Mouse (Mus musculus) embryonic stem cell, embryonic (primary cell): Measurements from ENCODE around the gene Skap1.

ENCODE experiments used
- CTCF ChIA-PET, 4 experiments: fragments of 300-600 bp in 2 of 4; fragments of 350-600 bp in 2 of 4; sonication (Branson Sonifier 250); formaldehyde crosslinking; loops; one replicate each; lab custom pipeline; 2022; ENCODE audit warnings: inconsistent platforms in 2 of 4; lab: Charles Lee
- POLR2A ChIA-PET, 4 experiments: fragments of 300-600 bp in 2 of 4; fragments of 350-600 bp in 2 of 4; sonication (Branson Sonifier 250); formaldehyde crosslinking; loops; one replicate each; lab custom pipeline; 2022; ENCODE audit warnings: antibody characterized with exemption in 4 of 4, inconsistent platforms in 1 of 4; lab: Charles Lee

Skap1 gene

GRCm38 (mm10) chr11:96589828-96590227, 125.4 kb downstream of the Skap1 start:
- ChIA-PET CTCF (interaction anchor here in 2 of 4 experiments (0.7 kb wide), 2 partner anchors 55 to 63 kb away, joined by 3 to 6 read pairs; no protein-coding TSS in a partner anchor), POLR2A (interaction anchor here in 1 of 4 experiments (0.7 kb wide), 1 partner anchor 12 kb away, joined by 3 read pairs; no protein-coding TSS in a partner anchor)

- CTCF ChIA-PET = interaction anchor here in 3 of 4 experiments (0.5 to 1.9 kb wide), 6 partner anchors 25 to 382 kb away, joined by 3 to 7 read pairs (median 6); no protein-coding TSS in a partner anchor
- POLR2A ChIA-PET = interaction anchor here in 1 of 4 experiments (0.6 kb wide), 1 partner anchor 92 kb away, joined by 4 read pairs; no protein-coding TSS in a partner anchor
Measured at GRCm38 (mm10) chr11:96595890-96596289, 131.5 kb downstream of the Skap1 start.

GRCm38 (mm10) chr11:96596301-96596700, 131.9 kb downstream of the Skap1 start:
- ChIA-PET CTCF (interaction anchor here in 2 of 4 experiments (0.6 to 1.9 kb wide), 6 partner anchors 25 to 381 kb away, joined by 3 to 7 read pairs (median 4); no protein-coding TSS in a partner anchor), POLR2A (interaction anchor here in 2 of 4 experiments (0.6 kb wide), 2 partner anchors 61 to 91 kb away, joined by 4 to 6 read pairs; no protein-coding TSS in a partner anchor)

GRCm38 (mm10) chr11:96602806-96603205, 138.4 kb downstream of the Skap1 start:
- ChIA-PET CTCF (interaction anchor here in 2 of 4 experiments (0.5 to 1.4 kb wide), 3 partner anchors 18 to 30 kb away, joined by 3 to 5 read pairs (median 3); no protein-coding TSS in a partner anchor), POLR2A (interaction anchor here in 1 of 4 experiments (0.6 to 0.7 kb wide), 2 partner anchors 32 to 176 kb away, joined by 3 to 4 read pairs; no protein-coding TSS in a partner anchor)

- CTCF ChIA-PET = no interaction called here
Measured at GRCm38 (mm10) chr11:96604306-96604705, 139.9 kb downstream of the Skap1 start.

GRCm38 (mm10) chr11:96604751-96605450, 140.5 kb downstream of the Skap1 start:
- ChIA-PET POLR2A (no interaction called here), CTCF (interaction anchor here in 1 of 4 experiments (0.5 kb wide), 1 partner anchor 110 kb away, joined by 6 read pairs; no protein-coding TSS in a partner anchor)

More at GRCm38 (mm10) chr11:96604306-96604705, 139.9 kb downstream of the Skap1 start:
- POLR2A ChIA-PET = no interaction called here

- POLR2A ChIA-PET = no interaction called here
- CTCF ChIA-PET = interaction anchor here in 1 of 4 experiments (0.7 kb wide), 1 partner anchor 15 kb away, joined by 3 read pairs; no protein-coding TSS in a partner anchor
Measured at GRCm38 (mm10) chr11:96605516-96605915, 141.1 kb downstream of the Skap1 start.

- CTCF ChIA-PET = no interaction called here
- POLR2A ChIA-PET = interaction anchor here in 1 of 4 experiments (0.5 kb wide), 1 partner anchor 12 kb away, joined by 5 read pairs; no protein-coding TSS in a partner anchor
Measured at GRCm38 (mm10) chr11:96612596-96612995, 148.2 kb downstream of the Skap1 start.

- ChIA-PET POLR2A (interaction anchor here in 1 of 4 experiments (1.1 kb wide), 1 partner anchor 15 kb away, joined by 4 read pairs; no protein-coding TSS in a partner anchor), CTCF (no interaction called here)
Measured at GRCm38 (mm10) chr11:96616792-96617191, 152.4 kb downstream of the Skap1 start.

GRCm38 (mm10) chr11:96618789-96619445, 154.5 kb downstream of the Skap1 start:
- ChIA-PET CTCF (interaction anchor here in 3 of 4 experiments (0.5 to 1.1 kb wide), 11 partner anchors 10 to 937 kb away, joined by 3 to 18 read pairs (median 3); partner anchors contain the start of gene Hoxb3 (in 1 of the 3)), POLR2A (interaction anchor here in 2 of 4 experiments (0.6 kb wide), 2 partner anchors 35 to 59 kb away, joined by 3 to 4 read pairs; no protein-coding TSS in a partner anchor)

- ChIA-PET CTCF (interaction anchor here in 3 of 4 experiments (0.5 to 1.2 kb wide), 14 partner anchors 11 to 937 kb away, joined by 3 to 18 read pairs (median 3); partner anchors contain the start of gene Hoxb3 (in 1 of the 3)), POLR2A (interaction anchor here in 2 of 4 experiments (0.6 to 0.8 kb wide), 3 partner anchors 35 to 176 kb away, joined by 3 to 4 read pairs (median 3); no protein-coding TSS in a partner anchor)
Measured at GRCm38 (mm10) chr11:96619576-96619975, 155.2 kb downstream of the Skap1 start.

- POLR2A ChIA-PET = interaction anchor here in 2 of 4 experiments (0.5 to 0.8 kb wide), 2 partner anchors 32 to 176 kb away, joined by 3 read pairs; no protein-coding TSS in a partner anchor
- CTCF ChIA-PET = interaction anchor here (0.5 to 1.2 kb wide), 6 partner anchors 14 to 242 kb away, joined by 3 to 18 read pairs (median 3); no protein-coding TSS in a partner anchor
Measured at GRCm38 (mm10) chr11:96620006-96620405, 155.6 kb downstream of the Skap1 start.

- ChIA-PET CTCF (interaction anchor here (0.5 to 1.5 kb wide), 27 partner anchors 9 to 1799 kb away, joined by 3 to 12 read pairs (median 3); no protein-coding TSS in a partner anchor), POLR2A (interaction anchor here in 3 of 4 experiments (0.5 to 1.1 kb wide), 5 partner anchors 33 to 241 kb away, joined by 3 read pairs; no protein-coding TSS in a partner anchor)
Measured at GRCm38 (mm10) chr11:96620660-96621059, 156.3 kb downstream of the Skap1 start.

- POLR2A ChIA-PET = interaction anchor here in 3 of 4 experiments (0.8 to 1.1 kb wide), 4 partner anchors 12 to 241 kb away, joined by 3 read pairs; no protein-coding TSS in a partner anchor
- CTCF ChIA-PET = interaction anchor here (0.5 to 1.5 kb wide), 37 partner anchors 9 to 1799 kb away, joined by 3 to 12 read pairs (median 3); partner anchors contain the start of gene Hoxb5 (in 1 of the 4)
Measured at GRCm38 (mm10) chr11:96621167-96621566, 156.8 kb downstream of the Skap1 start.

GRCm38 (mm10) chr11:96622782-96623181, 158.4 kb downstream of the Skap1 start:
- CTCF ChIA-PET = interaction anchor here in 3 of 4 experiments (0.5 to 1.4 kb wide), 7 partner anchors 14 to 343 kb away, joined by 3 to 7 read pairs (median 4); no protein-coding TSS in a partner anchor
- POLR2A ChIA-PET = interaction anchor here in 2 of 4 experiments (0.5 to 1.6 kb wide), 7 partner anchors 9 to 918 kb away, joined by 3 to 6 read pairs (median 4); no protein-coding TSS in a partner anchor

GRCm38 (mm10) chr11:96624436-96624835, 160.0 kb downstream of the Skap1 start:
- CTCF ChIA-PET = interaction anchor here in 2 of 4 experiments (0.7 kb wide), 2 partner anchors 19 to 25 kb away, joined by 4 to 6 read pairs; no protein-coding TSS in a partner anchor
- POLR2A ChIA-PET = interaction anchor here (0.6 to 1.2 kb wide), 6 partner anchors 9 to 544 kb away, joined by 3 to 15 read pairs (median 4); no protein-coding TSS in a partner anchor

GRCm38 (mm10) chr11:96629775-96630174, 165.4 kb downstream of the Skap1 start:
- POLR2A ChIA-PET = interaction anchor here in 3 of 4 experiments (0.7 to 1.8 kb wide), 7 partner anchors 9 to 1671 kb away, joined by 3 to 12 read pairs (median 4); no protein-coding TSS in a partner anchor
- CTCF ChIA-PET = interaction anchor here (0.6 to 2.0 kb wide), 8 partner anchors 8 to 1900 kb away, joined by 3 to 12 read pairs (median 4); no protein-coding TSS in a partner anchor
